Mouse (Mus musculus): ENCODE measurements at regions not wholly inside any gene's neighbourhood (a gene's known extent, or its start where the extent isn't known, plus 50 kb on each side); places are given as distances from the start of the nearest gene placed in this dataset.
A peak's percentile ranks its signal among the peaks of the same experiment; 100 is the strongest.
"Not testable (repeated sequence)": the region's sequence is repeated elsewhere in the genome, so short reads cannot be mapped to it uniquely, and the experiment has no call there.

- peak; percentile 88 for DNase-seq (ENCODE audit: low read depth, low spot score)
Measured at GRCm38 (mm10) chr4:4708261-4708660, 84.9 kb downstream of the Impad1 start.

DNA sequence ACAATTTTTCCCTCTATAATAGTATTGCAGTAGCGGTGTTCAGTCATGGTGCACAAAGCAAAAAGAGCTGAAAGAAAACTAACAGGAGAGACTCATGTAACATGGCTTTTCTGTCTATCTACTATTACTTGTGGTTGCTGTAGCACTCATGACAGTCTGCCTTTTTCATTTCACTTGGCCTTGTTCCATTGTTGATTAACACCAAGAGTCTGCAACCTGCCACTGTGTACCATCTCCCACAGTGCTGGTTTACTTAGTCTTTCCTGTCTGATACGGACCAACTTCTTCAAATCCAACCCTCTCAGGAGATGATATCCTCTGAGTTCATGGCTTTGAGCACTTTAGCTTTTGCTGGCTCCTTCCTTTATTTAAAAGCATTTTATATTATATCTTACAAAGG is 94.1 kb downstream of the Impad1 start:
- DNase-seq (ENCODE audit: low read depth, low spot score): no peak

DNA sequence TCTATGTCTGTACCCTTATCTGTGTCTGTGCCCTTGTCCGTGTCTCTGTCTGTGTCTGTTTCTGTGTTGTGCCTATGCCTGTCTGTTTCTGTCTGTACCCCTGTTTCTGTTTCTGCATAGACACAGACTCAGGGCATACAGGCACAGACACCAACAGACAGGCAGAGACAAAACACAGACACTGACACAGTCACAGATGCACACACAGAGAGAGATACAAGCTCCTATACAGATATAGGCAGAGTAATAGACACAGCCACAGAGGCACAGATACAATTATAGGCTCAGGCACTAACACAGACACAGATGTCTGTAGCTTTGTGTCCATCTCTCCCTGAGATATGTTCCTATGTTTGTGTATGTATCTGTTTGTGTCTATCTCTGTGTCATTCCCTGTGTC is 97.7 kb downstream of the Impad1 start:
- DNase-seq (ENCODE audit: low read depth, low spot score): no peak

DNA sequence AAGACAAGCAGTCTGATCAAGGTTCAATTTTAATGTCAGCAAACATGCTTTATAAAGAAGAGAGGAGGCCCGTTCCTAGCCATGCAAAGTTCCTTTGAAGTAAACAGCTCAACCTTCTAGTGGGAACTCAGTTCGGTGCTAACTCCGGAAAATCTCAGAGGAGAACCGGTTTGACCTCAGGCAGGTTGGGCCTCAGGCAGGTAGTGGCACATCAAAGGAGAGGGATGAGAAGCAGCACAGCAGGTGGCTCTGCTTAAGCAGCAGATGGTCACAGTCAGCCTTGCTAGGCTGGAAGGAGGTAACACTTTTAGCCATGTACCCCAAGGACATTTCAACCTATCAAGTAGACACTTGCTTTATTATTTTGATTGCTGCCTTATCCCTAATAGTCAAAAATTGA is 106.2 kb downstream of the Impad1 start:
- DNase-seq (ENCODE audit: low read depth, low spot score): no peak

DNA sequence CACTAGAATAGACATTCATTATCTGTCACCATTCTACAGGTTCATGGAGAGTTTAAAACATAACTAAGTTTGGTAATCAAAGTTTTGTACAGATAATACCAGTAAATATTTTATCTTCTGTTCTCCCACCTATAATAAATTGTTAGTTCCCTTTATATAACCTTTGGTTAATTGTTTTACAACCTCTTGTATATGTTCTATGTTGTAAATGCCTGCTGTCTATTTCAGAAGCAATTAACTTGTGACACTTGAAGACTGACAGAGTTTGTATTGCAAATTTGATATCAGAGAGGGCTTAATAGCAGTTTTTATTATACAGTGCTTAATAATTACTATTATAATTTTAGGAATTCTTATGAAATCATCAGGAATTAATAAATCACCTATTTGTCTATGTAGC is 118.5 kb downstream of the Impad1 start:
- no peak for DNase-seq (ENCODE audit: low read depth, low spot score)

GRCm38 (mm10) chr4:4650251-4650650 is 142.9 kb downstream of the Impad1 start:
- no peak for DNase-seq (ENCODE audit: low read depth, low spot score)

GRCm38 (mm10) chr4:4645264-4645663 is 147.9 kb downstream of the Impad1 start:
- no peak for DNase-seq (ENCODE audit: low read depth, low spot score)

- no peak for DNase-seq (ENCODE audit: low read depth, low spot score)
Measured at GRCm38 (mm10) chr4:4636258-4636657, 156.9 kb downstream of the Impad1 start.

DNA sequence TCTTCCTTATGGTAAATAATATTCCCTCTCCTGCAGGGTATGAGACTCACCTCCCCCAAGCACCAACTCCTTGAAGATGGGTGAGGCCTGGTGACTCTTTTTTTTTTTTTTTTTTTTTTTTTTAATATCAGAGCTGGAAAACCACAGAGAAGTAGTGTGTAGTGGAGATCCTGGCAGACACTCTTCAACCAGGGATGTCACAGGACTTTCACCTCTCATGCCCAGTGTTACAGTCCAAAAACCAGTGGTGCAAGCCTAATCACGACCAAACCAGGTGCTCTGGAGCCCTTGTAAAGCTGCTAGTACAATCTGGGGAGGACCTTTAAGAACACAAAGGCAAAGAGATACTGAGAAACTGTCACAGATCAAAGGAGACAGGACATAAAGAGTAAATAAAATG is 157.3 kb downstream of the Impad1 start:
- no peak for DNase-seq (ENCODE audit: low read depth, low spot score)

DNA sequence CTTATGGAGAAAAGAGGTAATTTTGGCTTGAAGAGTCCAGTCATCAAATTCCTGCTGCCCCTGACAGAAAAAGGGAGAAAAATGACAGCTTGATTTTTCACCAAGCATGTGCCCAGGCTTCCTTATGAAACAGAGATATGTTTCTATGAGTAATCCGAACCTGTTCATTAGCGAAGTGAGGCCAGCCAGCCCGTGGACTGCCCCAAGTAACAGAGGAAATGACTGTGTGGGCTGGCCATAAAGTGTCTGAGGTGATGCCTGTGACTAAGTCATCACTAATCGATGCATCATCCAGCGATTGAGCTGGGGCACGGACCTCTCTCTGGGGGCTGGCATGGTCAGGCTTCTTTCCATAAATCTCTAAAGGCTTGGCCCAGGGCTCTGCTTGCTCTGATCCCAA is 157.8 kb downstream of the Impad1 start:
- DNase-seq (ENCODE audit: low read depth, low spot score): no peak

- DNase-seq (ENCODE audit: low read depth, low spot score): peak; percentile 8
Measured at GRCm38 (mm10) chr4:4634646-4635045, 158.5 kb downstream of the Impad1 start.

DNA sequence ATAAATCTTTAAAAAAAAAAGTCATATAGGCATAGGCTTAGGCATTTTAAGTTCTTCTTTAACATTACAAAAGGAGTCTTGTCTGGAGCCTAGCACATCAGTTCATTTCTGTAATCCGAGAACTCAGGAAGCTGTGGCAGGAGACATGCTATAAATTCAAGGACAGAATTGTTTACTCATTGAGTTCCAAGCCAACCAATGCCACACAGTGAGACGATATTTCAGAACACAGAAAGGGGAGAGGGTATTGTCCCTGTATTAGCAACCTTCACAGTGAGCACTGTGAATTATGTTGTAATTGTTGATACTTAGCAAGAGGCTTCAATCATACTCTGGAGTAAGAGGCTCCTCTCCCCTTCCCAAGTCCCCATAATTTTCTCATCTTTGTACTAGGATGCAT is 162.4 kb downstream of the Impad1 start:
- no peak for DNase-seq (ENCODE audit: low read depth, low spot score)

GRCm38 (mm10) chr4:4629251-4629650 is 163.9 kb downstream of the Impad1 start:
- DNase-seq (ENCODE audit: low read depth, low spot score): no peak

- no peak for DNase-seq (ENCODE audit: low read depth, low spot score)
Measured at GRCm38 (mm10) chr4:4623840-4624239, 169.3 kb downstream of the Impad1 start.

DNA sequence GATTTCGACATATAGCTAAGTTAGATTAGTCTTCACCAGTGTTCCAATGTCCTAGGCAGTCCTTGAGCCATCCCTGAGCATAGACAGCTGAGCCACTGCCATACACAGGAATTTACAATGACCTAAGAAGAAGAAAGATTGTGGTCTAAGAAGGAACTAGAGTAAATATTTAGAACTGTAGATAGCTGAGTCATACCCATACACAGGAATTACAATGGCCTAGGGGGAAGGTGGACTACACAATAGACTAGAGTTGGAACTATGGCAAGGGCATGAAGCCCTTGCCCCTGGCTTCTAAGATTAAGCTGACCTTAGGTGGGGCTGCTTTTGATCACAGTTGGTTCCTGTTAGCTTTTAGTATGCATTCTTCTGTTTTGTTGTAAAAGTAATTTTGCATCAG is 173.0 kb downstream of the Impad1 start:
- not testable (repeated sequence) for DNase-seq (ENCODE audit: low read depth, low spot score)

- DNase-seq (ENCODE audit: low read depth, low spot score): no peak
Measured at GRCm38 (mm10) chr4:4614577-4614976, 178.6 kb downstream of the Impad1 start.

Measured in skeletal muscle tissue, adult 2 months (tissue).